Mouse (Mus musculus) left cerebral cortex, adult 2 months (tissue): ENCODE results near the gene Npy1r. TPM values are rescaled to one million over a fixed set of nuclear protein-coding genes. Genes with fewer than 3 reads are reported as not detected.
A peak's percentile ranks its signal among the peaks of the same experiment; 100 is the strongest.

Experiments used
- DNase-seq, 2 experiments: peaks; one replicate each; pipeline ENCODE4 v3.0.0; 2021 to 2022; ENCODE audit warnings: low spot score in 2 of 2, mixed read lengths in 1 of 2; ENCODE audit errors: extremely low spot score in 1 of 2
- H3K27ac ChIP-seq: fragments of 200-600 bp; 2 replicates; pipeline ENCODE4 v1.8.1; 2022
- H3K4me3 ChIP-seq: fragments of 200-600 bp; 2 replicates; pipeline ENCODE4 v1.8.1; 2022
- CTCF ChIP-seq: fragments of 200-600 bp; IDR thresholded peaks from 2 replicates; pipeline ENCODE4 v1.8.1; 2022; ENCODE audit warnings: antibody characterized with exemption, mild to moderate bottlenecking, moderate library complexity
- intact Hi-C: fragments of 180-260 bp; cut with DNase I; formaldehyde crosslinking; loops from one replicate; pipeline ENCODE4 v1.15.1; 2025
- long read RNA-seq, 2 experiments: library from polyadenylated mRNA; stranded (forward); transcript quantifications; one replicate each; pipeline ENCODE4 v2.0.0; 2021; ENCODE audit warnings: borderline mapping rate in 2 of 2
- total RNA-seq, 2 experiments: library from RNA; stranded (reverse); gene quantifications; 2 replicates each; pipeline ENCODE4 v1.2.3; 2021

Npy1r gene
- total RNA-seq: 10 to 100 TPM; 26.7 to 27.8 TPM
- long read RNA-seq, experiment 1, transcript Npy1r-201 (3 exons, 3,001 nt): major isoform, 6 of 36 reads
- long read RNA-seq, experiment 1, partial matches to known transcripts: 12 of 36 reads
- long read RNA-seq, experiment 1, other reads (novel, unspliced or antisense): 16 of 36 reads
- long read RNA-seq, experiment 2, partial matches to known transcripts: 0 of 16 reads
- long read RNA-seq, experiment 2, other reads (novel, unspliced or antisense): 11 of 16 reads

DNA sequence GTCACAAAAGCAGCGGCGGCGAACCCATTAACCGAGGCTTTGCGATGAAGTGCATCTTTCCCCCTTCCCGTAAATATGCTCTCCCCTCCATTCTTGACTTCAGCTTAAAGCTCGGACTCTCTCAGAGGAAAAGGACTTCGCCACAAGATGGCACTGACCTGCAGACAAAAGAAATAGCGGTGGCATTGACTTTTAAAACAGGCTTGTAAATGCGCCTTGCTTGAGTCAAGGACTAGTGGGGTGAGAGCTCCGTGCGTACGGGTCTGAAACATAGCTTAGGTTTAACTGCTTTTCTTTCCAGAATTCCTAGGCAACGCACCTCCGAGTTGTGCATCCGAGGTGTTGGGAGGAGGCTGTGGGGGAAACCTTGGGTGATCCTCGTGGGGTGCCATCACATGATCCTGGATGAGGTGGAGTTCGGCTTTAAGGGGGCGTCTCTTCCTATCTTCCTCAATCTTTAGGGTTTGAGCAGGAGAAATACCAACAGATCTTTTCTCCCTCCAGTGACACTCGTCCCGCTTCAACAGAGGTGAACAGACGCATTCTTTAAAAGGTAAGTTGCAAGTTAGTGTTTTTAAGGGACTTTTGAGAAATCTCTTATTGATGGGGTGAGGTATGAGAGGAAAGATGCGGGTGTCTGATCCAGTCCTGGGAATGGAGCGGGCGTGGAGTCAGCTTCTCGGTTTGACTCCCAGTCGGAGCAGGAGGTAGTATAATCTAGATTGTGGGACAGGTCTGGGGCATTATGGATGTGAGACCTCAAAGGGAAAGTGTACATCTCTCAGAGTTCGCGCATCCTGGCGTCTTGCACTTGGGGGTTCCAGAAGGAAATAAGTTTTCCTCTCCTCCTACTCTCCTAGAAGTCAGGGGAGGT is at the start of gene Npy1r:
Npy1r (plus strand) TSS at position 223 of the 874 bp plus-strand sequence.
- intact Hi-C loops: loop anchor here (1.0 to 5.0 kb wide), 7 partner anchors 75 to 710 kb away; partner anchors contain the start of gene Naf1
- TF ChIP-seq CTCF: peak; percentile 63
- DNase-seq: peak; percentile 54 to 61
- Histone ChIP-seq H3K27ac (peak within 1 kb of the TSS; percentile 70), H3K4me3 (peak within 1 kb of the TSS; percentile 58)

GRCm38 (mm10) chr8:66681261-66681660 is 15.7 kb upstream of the Npy1r start:
- DNase-seq: no peak

GRCm38 (mm10) chr8:66687511-66688329 is 9.3 kb upstream of the Npy1r start, which contains the start of gene Npy5r:
TSS of gene Npy5r (minus strand) at chr8:66688128.
- peak; percentile 44 to 54 for DNase-seq
- intact Hi-C loops: no loop called here
- Histone ChIP-seq H3K4me3 (peak within 1 kb of the TSS; percentile 72), H3K27ac (peak within 1 kb of the TSS; percentile 93)
- TF ChIP-seq CTCF: no peak

More at GRCm38 (mm10) chr8:66681261-66681660, 15.7 kb upstream of the Npy1r start:
- TF ChIP-seq CTCF: no peak
- no peak overlapping the region for H3K4me3 ChIP-seq
- H3K27ac ChIP-seq: no peak overlapping the region
- intact Hi-C loops: no loop called here

GRCm38 (mm10) chr8:66688395-66688794 is 8.6 kb upstream of the Npy1r start:
- H3K4me3 ChIP-seq: peak overlapping the region; percentile 72
- DNase-seq: peak in 1 of 2 experiments; percentile 11
- no peak for TF ChIP-seq CTCF
- intact Hi-C loops: no loop called here
- peak overlapping the region; percentile 93 for H3K27ac ChIP-seq

GRCm38 (mm10) chr8:66688799-66689198 is 8.2 kb upstream of the Npy1r start:
- intact Hi-C loops: no loop called here
- no peak overlapping the region for H3K4me3 ChIP-seq
- TF ChIP-seq CTCF: no peak
- no peak overlapping the region for H3K27ac ChIP-seq
- DNase-seq: no peak

DNA sequence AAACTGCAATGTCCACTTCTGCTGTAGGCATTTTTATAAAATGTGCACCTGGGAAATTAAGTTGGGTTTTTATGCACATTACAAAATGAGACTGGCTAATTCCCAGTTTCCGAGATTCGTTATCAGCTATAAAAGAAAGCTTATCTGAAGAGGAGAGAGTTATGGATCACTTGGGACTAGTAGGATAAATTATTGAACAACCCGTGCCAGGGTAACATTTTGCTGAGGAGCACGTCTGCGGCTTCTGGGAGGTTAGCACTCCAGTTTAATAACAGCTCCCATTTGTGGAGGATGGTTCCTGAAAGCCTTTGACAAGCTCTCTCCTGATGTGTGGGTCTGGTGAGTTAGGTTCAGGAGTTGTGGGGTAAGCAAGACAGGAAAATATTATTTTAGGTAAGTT is 6.6 kb upstream of the Npy1r start:
- DNase-seq: no peak
- TF ChIP-seq CTCF: no peak
- Histone ChIP-seq H3K4me3 (no peak overlapping the region), H3K27ac (no peak overlapping the region)
- intact Hi-C loops: no loop called here

DNA sequence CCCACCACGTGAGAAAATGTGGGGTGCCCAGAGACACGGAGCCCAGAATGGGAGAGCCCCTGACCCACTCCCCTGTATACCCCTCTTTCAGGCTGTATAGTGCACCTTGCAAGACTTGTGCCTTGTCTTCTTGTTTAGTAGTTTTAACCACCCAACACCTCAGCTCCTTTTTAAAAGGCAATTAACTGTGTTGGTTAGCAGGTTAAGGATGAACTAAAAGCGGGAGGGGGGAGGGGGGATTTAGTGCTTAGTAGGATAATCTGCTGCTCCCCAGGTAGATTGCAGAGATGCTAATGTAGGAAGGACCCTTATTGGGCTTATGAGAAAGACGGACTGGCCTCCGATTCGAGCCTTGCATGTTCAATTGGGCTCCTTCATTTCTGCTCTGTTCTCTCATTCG is 1.0 kb downstream of the Npy1r start:
- Histone ChIP-seq H3K4me3 (peak overlapping the region; percentile 58), H3K27ac (peak overlapping the region; percentile 70)
- intact Hi-C loops: loop anchor here (5.0 kb wide), 4 partner anchors 74 to 709 kb away; no protein-coding TSS in a partner anchor
- no peak for TF ChIP-seq CTCF
- no peak for DNase-seq

- Histone ChIP-seq H3K27ac (peak overlapping the region; percentile 48; the same call in 1 of the 2 replicates), H3K4me3 (peak overlapping the region; percentile 41)
- no peak for DNase-seq
- TF ChIP-seq CTCF: no peak
- intact Hi-C loops: loop anchor here (5.0 kb wide), 4 partner anchors 74 to 709 kb away; no protein-coding TSS in a partner anchor
Measured at GRCm38 (mm10) chr8:66698782-66699181, 1.8 kb downstream of the Npy1r start.

GRCm38 (mm10) chr8:66714324-66714975 is 17.5 kb downstream of the Npy1r start:
- intact Hi-C loops: no loop called here
- no peak for DNase-seq
- H3K27ac ChIP-seq: no peak overlapping the region
- no peak for TF ChIP-seq CTCF
- no peak overlapping the region for H3K4me3 ChIP-seq

- H3K4me3 ChIP-seq: no peak overlapping the region
- DNase-seq: no peak
- TF ChIP-seq CTCF: no peak
- intact Hi-C loops: no loop called here
- H3K27ac ChIP-seq: no peak overlapping the region
Measured at GRCm38 (mm10) chr8:66722835-66723234, 25.8 kb downstream of the Npy1r start.

- no peak overlapping the region for H3K27ac ChIP-seq
- intact Hi-C loops: no loop called here
- H3K4me3 ChIP-seq: no peak overlapping the region
- no peak for TF ChIP-seq CTCF
- no peak for DNase-seq
Measured at GRCm38 (mm10) chr8:66729446-66729845, 32.5 kb downstream of the Npy1r start.
